Mouse (Mus musculus) cortical plate, adult 2 months (tissue): ENCODE data around the gene Lck.

Experiments used
- CTCF ChIP-seq: fragments of 200-500 bp; IDR thresholded peaks from 2 replicates; pipeline ENCODE4 v1.5.1; 2011; ENCODE audit warnings: mild to moderate bottlenecking, control low read depth, low read length; ENCODE audit not compliant: insufficient read depth; ENCODE audit errors: extremely low read depth
- POLR2A ChIP-seq: fragments of 200-500 bp; IDR thresholded peaks from 2 replicates; pipeline ENCODE4 v1.6.1; 2011; ENCODE audit warnings: mild to moderate bottlenecking, low read length, control low read depth; ENCODE audit not compliant: insufficient read depth; ENCODE audit errors: extremely low read depth

DNA sequence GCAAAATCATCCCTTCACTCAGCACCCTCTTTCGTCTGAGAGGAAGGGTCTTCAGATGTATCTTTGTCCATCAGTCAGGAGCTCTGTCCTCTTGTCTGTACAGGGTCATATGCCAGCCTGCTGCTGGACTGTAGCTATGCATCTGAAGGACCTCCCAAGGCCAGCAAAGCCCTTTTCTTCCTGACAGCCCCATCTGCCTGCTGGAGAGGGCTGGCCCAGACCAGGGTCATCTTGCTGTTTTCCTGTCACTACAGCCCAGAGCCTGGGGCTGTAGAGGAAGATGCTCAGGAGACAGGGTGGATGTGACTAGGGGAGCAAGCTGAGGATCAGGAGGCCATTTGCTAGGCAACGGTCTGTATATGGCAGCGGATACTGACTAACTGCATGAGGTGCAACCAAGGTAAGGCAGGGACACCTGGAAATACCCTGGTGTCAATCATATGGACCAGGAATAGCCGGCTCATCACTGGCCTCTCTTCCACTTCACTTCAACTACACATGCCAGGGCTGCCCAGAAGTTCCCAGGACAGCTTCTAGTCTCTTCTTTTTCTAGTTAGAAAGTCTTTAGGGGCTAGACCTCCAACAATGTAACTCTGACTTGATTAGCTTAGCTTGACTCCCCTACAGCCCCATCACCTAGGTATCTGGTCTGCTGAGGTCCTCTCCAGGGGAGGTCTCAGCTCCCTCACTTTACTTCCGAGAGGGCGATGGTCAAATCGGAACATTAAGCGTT, 49.5 kb upstream of the Lck start:
- TF ChIP-seq CTCF (no peak), POLR2A (no peak)
